Mouse (Mus musculus) liver, postnatal 0 days (tissue): ENCODE data around the gene Parp3. TPM values are rescaled to one million over a fixed set of nuclear protein-coding genes. Genes with fewer than 3 reads are reported as not detected.

Source experiments
- ATAC-seq: fragments of 200-750 bp; cut with Nextera tagmentation; 2 replicates; pipeline ENCODE4 v1.8.0; 2017; ENCODE audit warnings: mild to moderate bottlenecking, moderate library complexity
- DNase-seq: peaks from one replicate; pipeline ENCODE4 v3.0.0-alpha.2; 2016
- H3K27ac ChIP-seq: fragments of 300-500 bp; sonication (generic); 2 replicates; pipeline ENCODE4 v1.5.1; 2014; ENCODE audit warnings: antibody characterized with exemption, moderate library complexity, mild to moderate bottlenecking, low read depth
- H3K27me3 ChIP-seq: fragments of 300-500 bp; sonication (generic); 2 replicates; pipeline ENCODE4 v1.6.1; 2014; ENCODE audit warnings: low read length, control low read depth, mixed read lengths; ENCODE audit not compliant: insufficient read depth
- H3K36me3 ChIP-seq: fragments of 300-500 bp; sonication (generic); replicated peaks from 2 replicates; pipeline ENCODE4 v1.6.1; 2014; ENCODE audit warnings: mild to moderate bottlenecking, control low read depth, low read length, moderate library complexity, mixed read lengths; ENCODE audit not compliant: insufficient read depth
- H3K4me1 ChIP-seq: fragments of 300-500 bp; sonication (generic); 2 replicates; pipeline ENCODE4 v1.6.1; 2014; ENCODE audit warnings: antibody characterized with exemption, mild to moderate bottlenecking, control low read depth; ENCODE audit not compliant: insufficient read depth
- H3K4me2 ChIP-seq: fragments of 300-500 bp; sonication (generic); 2 replicates; pipeline ENCODE4 v1.6.1; 2014; ENCODE audit warnings: low read depth, mild to moderate bottlenecking, low read length, moderate library complexity, mixed read lengths
- H3K4me3 ChIP-seq: fragments of 300-500 bp; sonication (generic); 2 replicates; pipeline ENCODE4 v1.5.1; 2014; ENCODE audit warnings: low read depth, low read length
- H3K9ac ChIP-seq: fragments of 300-500 bp; sonication (generic); replicated peaks from 2 replicates; pipeline ENCODE4 v1.6.1; 2014; ENCODE audit warnings: mild to moderate bottlenecking, moderate library complexity
- H3K9me3 ChIP-seq: fragments of 300-500 bp; sonication (generic); 2 replicates; pipeline ENCODE4 v1.6.1; 2016; ENCODE audit warnings: mild to moderate bottlenecking, control low read depth, low read length, mixed read lengths
- CTCF ChIP-seq: sonication (generic); IDR thresholded peaks from 2 replicates; pipeline ENCODE4 v1.5.1; 2016; ENCODE audit warnings: antibody characterized with exemption, low read depth
- EP300 ChIP-seq: IDR thresholded peaks from 2 replicates; pipeline ENCODE4 v1.6.1; 2016; ENCODE audit warnings: antibody characterized with exemption, low read depth, mild to moderate bottlenecking
- WGBS: fragments of 180-500 bp; shearing (Covaris S2); extraction: QIAGEN DNeasy Blood & Tissue Kit; methylation state at CpG from one replicate; pipeline ENCODE4 v1.1.7; 2014; ENCODE audit not compliant: insufficient replicate concordance; 5-methylcytosine and 5-hydroxymethylcytosine counted together
- polyA plus RNA-seq: library from polyadenylated mRNA; unstranded; fragments of >200 nt; fragmentation: Nextera tagmentation; extraction: Ambion mirVana; gene quantifications from 2 replicates; pipeline ENCODE4 v1.2.1, GENCODE M21; 2015

Parp3 gene
- polyA plus RNA-seq, 1 experiment from 2014 or later = 1.6 TPM

DNA sequence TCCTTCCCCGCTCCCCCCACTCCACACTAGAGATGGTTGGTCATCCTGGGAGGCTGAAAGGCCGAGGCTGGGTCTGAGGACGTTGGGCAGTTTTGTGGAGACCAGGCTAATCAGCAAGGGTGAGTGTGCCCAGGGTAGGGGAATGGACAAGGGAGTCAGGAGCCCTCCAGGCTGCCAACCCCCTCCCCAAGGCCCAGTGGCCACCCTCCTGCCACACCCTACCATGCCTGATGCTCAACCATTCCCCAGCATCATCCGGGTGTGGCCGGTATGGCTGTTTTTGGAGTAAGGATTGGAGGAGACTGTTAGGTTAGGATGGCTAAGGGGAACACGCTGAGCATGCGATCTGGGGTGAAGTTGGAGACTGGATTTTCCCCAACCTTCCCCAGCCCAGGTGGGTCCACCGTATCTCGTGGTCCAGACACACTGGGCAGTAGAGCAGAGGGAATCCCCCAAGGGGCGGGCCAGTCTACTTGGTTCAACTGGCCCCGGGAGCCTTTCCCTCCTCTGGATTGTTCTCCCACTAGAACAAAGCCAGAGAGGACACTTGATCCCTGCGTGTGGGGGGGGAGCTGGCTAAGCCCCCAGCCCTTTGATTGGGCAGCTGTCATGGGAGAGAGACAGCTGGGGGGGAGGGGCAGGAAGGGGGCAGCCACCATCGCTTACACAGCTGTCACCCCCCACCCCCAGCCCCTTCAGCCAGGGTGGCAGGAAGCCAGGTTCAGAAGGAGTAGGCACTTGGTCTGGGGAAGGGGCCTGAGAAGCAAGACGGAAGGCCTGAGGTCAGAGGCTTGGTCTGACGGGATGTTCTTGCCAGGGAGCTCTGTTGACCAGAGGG, 20.2 kb downstream of the Parp3 start:
- no peak for TF ChIP-seq EP300
- no peak for TF ChIP-seq CTCF
- Histone ChIP-seq H3K4me3 (no peak overlapping the region), H3K9me3 (no peaks in the 10 kb centered on the region), H3K27me3 (peaks cover 13% of the 10 kb centered on the region; the same call in 1 of the 2 replicates), H3K36me3 (no peaks in the 10 kb centered on the region), H3K27ac (no peak overlapping the region), H3K4me1 (peaks cover 20% of the 10 kb centered on the region), H3K9ac (no peak overlapping the region), H3K4me2 (no peak overlapping the region)
- ATAC-seq (no peak), DNase-seq (no peak)
- 70% methylated on average over 15 of the region's 15 CpGs for WGBS

DNA sequence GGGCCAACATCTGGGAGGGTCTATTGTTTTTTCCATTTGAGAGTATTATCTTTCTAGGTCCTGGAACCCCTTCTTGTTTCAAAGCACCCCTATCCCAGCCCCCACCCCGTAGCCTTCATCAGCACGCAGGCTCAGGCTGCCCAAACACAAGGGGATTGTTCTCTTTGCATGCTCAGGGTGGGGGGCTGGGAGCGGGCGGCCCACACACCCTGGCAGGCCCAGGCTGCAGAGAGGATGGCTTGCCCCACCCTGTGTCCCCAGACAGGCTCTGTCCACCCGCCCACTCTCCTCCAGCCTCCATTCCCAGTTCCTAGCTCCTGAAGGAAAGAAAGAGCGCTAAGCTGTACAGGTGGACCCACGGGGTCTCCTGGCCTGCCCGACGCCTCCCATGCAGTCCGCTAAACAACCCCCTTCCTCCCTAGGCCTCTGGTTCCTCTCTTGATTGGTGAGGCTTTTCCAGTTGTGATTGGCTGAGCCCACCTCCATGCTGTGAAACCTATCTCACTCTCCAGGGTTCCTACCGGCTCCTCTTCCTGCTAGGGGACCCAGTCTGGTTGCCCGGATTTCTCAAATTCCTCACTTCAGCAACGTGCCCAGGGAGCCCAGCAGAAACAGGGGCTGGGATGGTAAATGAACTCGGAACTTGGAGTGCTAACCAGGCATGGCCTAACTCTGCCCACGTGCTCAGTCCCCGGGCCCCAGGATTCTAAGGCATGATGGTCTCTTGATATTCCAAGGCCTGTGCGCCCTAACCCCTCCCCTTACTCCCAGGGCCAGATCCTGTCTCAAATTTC, 21.7 kb downstream of the Parp3 start:
- no peak for DNase-seq
- no peak overlapping the region for H3K27ac ChIP-seq

DNA sequence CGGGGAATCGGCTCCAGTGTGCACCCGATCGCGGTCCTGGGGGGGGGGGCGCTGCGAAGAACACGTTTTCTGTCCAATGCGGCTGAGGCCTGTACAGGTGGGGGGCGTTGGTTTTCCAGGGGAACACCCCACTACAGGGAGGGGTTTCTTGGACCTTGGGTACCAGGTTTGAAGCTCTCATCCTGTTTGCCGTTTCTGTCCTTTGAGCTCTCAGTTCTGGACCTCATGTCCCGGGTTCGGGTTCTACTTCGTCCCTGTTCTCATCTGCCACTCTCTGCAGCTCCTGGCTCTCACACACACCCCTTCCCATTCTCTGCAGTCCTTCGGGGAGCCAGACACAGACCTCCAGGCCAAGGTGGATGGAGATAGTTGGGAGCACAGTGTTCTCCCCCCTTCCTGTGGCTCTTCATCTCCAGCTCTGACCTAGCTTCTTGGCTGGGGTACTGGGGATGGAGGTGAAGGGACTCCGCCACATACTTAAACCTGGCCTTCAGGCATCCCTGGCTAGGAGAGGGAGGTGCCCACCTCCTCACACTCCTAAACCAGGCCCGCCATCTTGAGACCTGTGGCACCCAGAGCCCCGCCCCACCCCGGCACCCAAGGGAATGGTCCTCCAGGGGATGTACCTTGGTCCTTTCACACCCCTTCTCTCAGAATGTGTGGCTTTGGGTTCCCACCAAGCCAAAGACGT, 22.5 kb downstream of the Parp3 start:
- Histone ChIP-seq H3K36me3 (no peaks in the 10 kb centered on the region), H3K9me3 (no peaks in the 10 kb centered on the region), H3K27me3 (peaks cover 13% of the 10 kb centered on the region; the same call in 1 of the 2 replicates), H3K9ac (peak overlapping the region; percentile 60), H3K4me3 (peak overlapping the region; percentile 67), H3K4me1 (peaks cover 24% of the 10 kb centered on the region), H3K27ac (peak overlapping the region; percentile 48; the same call in 1 of the 2 replicates), H3K4me2 (peak overlapping the region; percentile 75)
- 13% methylated on average over 17 of the region's 20 CpGs for WGBS
- TF ChIP-seq EP300 (no peak), CTCF (no peak)
- ATAC-seq (no peak), DNase-seq (no peak)

More for the DNA sequence above, 21.7 kb downstream of the Parp3 start:
- Histone ChIP-seq H3K36me3 (no peaks in the 10 kb centered on the region), H3K4me2 (peak overlapping the region; percentile 75; the same call in 1 of the 2 replicates), H3K9ac (no peak overlapping the region), H3K9me3 (no peaks in the 10 kb centered on the region), H3K4me1 (peaks cover 20% of the 10 kb centered on the region), H3K27me3 (peaks cover 13% of the 10 kb centered on the region; the same call in 1 of the 2 replicates), H3K4me3 (no peak overlapping the region)
- no peak for ATAC-seq
- TF ChIP-seq CTCF = no peak
- TF ChIP-seq EP300 = no peak
- WGBS = 30% methylated on average over 17 of the region's 17 CpGs

DNA sequence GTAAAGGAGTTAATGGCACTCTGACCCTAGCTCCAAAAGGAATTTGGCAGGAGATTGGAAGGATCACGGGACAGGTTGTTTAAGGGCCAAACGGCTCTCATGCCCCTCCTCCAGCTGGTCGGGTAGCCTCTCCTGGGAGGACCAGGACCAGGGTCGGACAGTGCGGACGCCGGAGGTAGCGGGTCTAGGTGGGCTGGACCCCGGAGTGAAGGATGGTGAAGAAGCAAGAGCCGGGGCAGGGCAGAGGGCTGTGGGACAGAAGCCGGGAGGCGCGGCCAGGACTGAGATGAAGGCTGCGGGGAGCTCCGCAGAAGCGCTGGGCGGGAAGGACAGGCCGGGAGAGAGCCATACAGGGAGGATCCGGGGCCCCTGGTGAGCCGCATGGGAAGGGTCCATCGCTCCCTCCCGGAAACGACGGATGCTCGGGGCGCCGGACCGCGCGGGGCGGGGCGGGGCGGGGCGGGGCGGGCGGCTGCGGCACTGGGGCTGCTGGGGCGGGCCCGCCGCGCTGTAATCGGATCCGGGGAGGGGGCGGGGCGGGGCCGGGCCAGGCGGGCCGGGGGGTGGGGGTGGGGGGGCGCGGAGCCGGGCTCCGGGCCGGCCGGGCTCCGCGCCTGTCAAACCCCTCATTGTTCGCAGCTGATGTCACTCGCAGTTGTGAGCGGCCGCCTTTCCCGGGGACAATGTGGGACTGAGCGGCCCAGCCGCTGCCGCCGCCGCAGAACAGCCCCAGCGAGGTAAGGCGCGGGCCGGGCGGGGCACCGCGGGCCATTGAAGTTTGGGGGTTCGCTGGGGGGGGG, 23.3 kb downstream of the Parp3 start, which contains the start of gene Pcbp4:
Gene Pcbp4, plus strand, starts transcription at position 21 of the 800 bp plus-strand sequence.
- Histone ChIP-seq H3K36me3 (no peaks in the 10 kb centered on the region), H3K9me3 (no peaks in the 10 kb centered on the region), H3K4me1 (peaks cover 30% of the 10 kb centered on the region), H3K27ac (peak within 1 kb of the TSS; percentile 66), H3K4me2 (peak within 1 kb of the TSS; percentile 75), H3K4me3 (peak within 1 kb of the TSS; percentile 67), H3K9ac (peak within 1 kb of the TSS; percentile 60), H3K27me3 (peaks cover 13% of the 10 kb centered on the region; the same call in 1 of the 2 replicates)
- ATAC-seq (peak; percentile 78), DNase-seq (peak; percentile 75)
- WGBS = under 1% methylated on average over 32 of the region's 74 CpGs
- TF ChIP-seq EP300 (no peak), CTCF (no peak)

DNA sequence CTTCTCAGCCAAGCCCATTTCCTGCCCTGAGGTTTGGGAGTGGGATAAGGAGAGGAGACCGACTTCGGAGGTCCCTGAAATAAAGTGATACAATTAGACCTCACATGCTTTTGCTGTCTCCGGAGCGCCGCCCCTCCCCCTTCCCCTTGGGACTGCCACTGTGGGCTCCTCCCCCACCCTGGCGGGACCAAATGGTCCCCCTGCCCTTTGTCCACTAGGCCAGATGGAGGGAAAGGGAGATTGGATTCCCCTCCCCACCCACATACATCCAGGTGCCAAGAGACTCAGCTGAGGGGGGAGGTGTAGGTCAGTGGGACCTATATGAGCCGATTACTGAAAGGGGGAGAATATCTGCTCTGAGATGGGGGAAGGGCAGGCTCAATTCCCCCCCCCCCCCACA, 23.9 kb downstream of the Parp3 start:
- TF ChIP-seq CTCF = no peak
- TF ChIP-seq EP300 = no peak
- ATAC-seq = no peak; the same call in 1 of the 2 replicates
- peak overlapping the region; percentile 23 for H3K9ac ChIP-seq
- no peaks in the 10 kb centered on the region for H3K9me3 ChIP-seq
- H3K4me1 ChIP-seq = peaks cover 36% of the 10 kb centered on the region
- 23% methylated on average over 7 of the region's 7 CpGs for WGBS
- H3K27me3 ChIP-seq = peaks cover 13% of the 10 kb centered on the region; the same call in 1 of the 2 replicates
- H3K4me3 ChIP-seq = peak overlapping the region; percentile 67
- H3K4me2 ChIP-seq = peak overlapping the region; percentile 75
- peak overlapping the region; percentile 66; the same call in 1 of the 2 replicates for H3K27ac ChIP-seq
- H3K36me3 ChIP-seq = no peaks in the 10 kb centered on the region
- DNase-seq = peak; percentile 57
